Mouse (Mus musculus) subcutaneous adipose tissue, adult 2 months (tissue): Measurements from ENCODE around the gene Nudt2. TPM values are rescaled to one million over a fixed set of nuclear protein-coding genes. Genes with fewer than 3 reads are reported as not detected.

ENCODE experiments used
- polyA plus RNA-seq: library from polyadenylated mRNA; depleted of rRNA; stranded (reverse); fragments of >200 nt; gene quantifications from 2 replicates; pipeline ENCODE4 v1.2.3, GENCODE M21; 2012; ENCODE audit warnings: low replicate concordance; rRNA removed

Nudt2 gene
- polyA plus RNA-seq = 23.4 and 27.8 TPM in 2 replicates

DNA sequence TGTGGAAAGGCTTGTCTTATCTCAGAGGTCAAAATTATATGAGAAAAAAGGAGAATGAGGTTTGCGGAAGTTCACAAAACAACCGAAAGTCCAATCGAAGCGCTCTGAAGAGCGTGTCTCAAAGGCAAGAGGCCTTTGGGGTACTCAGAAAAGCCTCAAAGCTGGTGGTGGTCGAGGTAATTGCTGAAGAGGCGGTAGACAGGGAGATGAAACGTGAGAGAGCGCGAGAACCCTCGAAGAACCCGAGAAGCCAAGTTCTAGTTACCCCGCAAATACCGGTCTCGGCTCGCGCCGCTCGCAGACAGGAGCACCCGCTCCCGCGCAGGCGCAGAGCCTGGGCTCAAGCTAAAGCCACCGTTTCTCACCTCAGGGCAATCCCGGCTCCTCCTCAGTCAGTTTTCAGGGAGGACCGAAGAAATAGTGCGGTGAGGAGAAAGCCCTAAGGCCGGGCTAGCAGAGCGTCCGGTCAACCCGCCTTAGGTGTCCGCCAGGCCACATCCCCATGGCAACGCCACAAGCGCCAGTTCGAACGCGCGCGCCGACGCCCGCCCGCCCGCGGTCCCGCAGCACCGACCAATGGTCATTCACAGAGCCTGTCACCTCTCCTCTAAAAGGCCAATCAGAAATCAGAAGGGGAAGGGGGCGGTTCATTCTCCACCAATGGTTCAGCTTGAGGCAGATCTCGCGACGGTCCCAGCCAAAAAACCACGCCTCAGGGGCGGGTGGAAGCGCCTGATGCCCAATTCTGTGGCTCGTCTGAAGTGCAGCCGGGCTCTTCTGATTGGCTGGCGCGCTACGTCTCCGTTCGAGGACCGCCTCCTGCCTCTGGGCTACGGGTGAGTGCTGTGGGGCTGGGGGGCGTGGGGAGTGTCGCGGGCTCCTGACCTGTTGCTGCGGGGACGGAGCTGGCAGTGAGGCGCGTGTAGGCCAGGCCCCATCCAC, at the start of gene Nudt2, which contains the start of gene Kif24:
TSS of gene Nudt2 (plus strand) at position 807 of the 942 bp plus-strand sequence.
TSS of gene Kif24 (minus strand) at position 543 of the 942 bp plus-strand sequence.

DNA sequence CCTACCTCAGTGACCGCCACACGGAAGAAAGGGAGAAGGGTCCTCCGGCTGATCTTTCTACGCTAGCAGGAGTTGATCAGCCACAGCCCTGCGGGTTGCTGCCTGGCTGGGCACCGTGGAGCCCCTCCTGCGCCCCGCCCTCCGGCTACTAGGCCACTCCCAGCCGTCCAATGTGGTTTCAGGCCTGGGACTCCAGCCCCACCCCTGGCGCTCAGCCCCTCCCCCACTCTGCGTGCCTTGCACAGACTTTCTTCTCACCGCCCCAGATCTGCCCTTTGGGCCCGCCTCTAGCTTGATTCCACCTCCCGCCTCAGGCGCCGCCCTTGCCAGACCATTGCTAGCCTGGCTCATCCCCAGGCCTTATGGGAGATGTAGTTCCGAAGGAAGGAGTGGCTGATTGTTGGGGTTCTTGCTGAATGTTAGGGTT, 38.0 kb downstream of the Nudt2 start, which contains the start of gene AI464131:
TSS of gene AI464131 (minus strand) at position 91 of the 427 bp plus-strand sequence.

DNA sequence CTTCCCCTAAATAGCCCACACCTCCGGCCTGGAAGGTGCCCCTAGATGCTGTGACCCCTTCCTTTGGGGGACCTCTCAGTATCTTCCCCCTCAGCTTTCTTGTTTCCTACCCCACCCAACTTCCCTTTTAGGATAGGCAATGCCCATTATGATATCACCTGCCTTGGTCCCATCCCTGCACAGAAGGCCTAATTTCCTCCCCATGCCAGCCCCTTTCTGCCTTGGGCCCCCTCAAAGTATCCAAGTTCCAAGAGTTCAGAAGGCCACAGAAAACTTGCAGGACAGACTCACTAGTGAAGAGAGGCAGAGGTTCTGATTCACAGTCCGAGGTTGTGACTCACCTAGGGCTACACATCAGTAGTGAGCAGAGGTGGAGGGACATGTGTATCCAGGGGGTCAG, 52.3 kb downstream of the Nudt2 start, which contains the start of gene 1110017D15Rik:
TSS of gene 1110017D15Rik (minus strand) at position 101 of the 400 bp plus-strand sequence.

Other genes with a start within 250 kb of the Nudt2 start
- 50.5 and 60.0 TPM in 2 replicates for gene Ubap2, start 190.0 kb upstream of the Nudt2 start, polyA plus RNA-seq
- gene Dcaf12, start 150.3 kb upstream of the Nudt2 start, polyA plus RNA-seq = 28.1 and 38.7 TPM in 2 replicates
- gene Ubap1, start 116.2 kb upstream of the Nudt2 start, polyA plus RNA-seq = 34.9 and 47.2 TPM in 2 replicates
- 0.27 and 1.3 TPM in 2 replicates for gene Kif24, start 264 bp upstream of the Nudt2 start, polyA plus RNA-seq
- 15.4 and 32.5 TPM in 2 replicates for gene AI464131, start 37.9 kb downstream of the Nudt2 start, polyA plus RNA-seq
- 0.27 TPM in 1 of 2 replicates, not detected in the other for gene 1110017D15Rik, start 52.2 kb downstream of the Nudt2 start, polyA plus RNA-seq
- gene Fam219a, start 104.4 kb downstream of the Nudt2 start, polyA plus RNA-seq = 28.0 and 28.1 TPM in 2 replicates
- gene Dnaic1, start 104.6 kb downstream of the Nudt2 start, polyA plus RNA-seq = 0.48 and 0.79 TPM in 2 replicates
- gene Enho, start 175.2 kb downstream of the Nudt2 start, polyA plus RNA-seq = 11.0 and 13.5 TPM in 2 replicates
- gene Cntfr, start 231.9 kb downstream of the Nudt2 start, polyA plus RNA-seq = 2.4 and 3.0 TPM in 2 replicates
- 80.9 and 150 TPM in 2 replicates for gene Il11ra1, start 234.8 kb downstream of the Nudt2 start, polyA plus RNA-seq
- gene Rpp25l, start 248.4 kb downstream of the Nudt2 start, polyA plus RNA-seq = 35.2 and 49.7 TPM in 2 replicates